Mouse (Mus musculus): ENCODE results near the gene Wdr62.
"Not testable (repeated sequence)": the region's sequence is repeated elsewhere in the genome, so short reads cannot be mapped to it uniquely, and the experiment has no call there.

The Wdr62 gene

GRCm38 (mm10) chr7:30265531-30265930 is 14.7 kb downstream of the Wdr62 start:
- in situ Hi-C loops (cut with MboI, MseI) = no loop called here

GRCm38 (mm10) chr7:30265041-30265440 is 15.2 kb downstream of the Wdr62 start:
- in situ Hi-C loops (cut with MboI, MseI) = no loop called here

GRCm38 (mm10) chr7:30251956-30252954 is 28.0 kb downstream of the Wdr62 start:
- in situ Hi-C loops (cut with MboI, MseI) = no loop called here

GRCm38 (mm10) chr7:30237374-30237773 is 42.8 kb downstream of the Wdr62 start:
- in situ Hi-C loops (cut with MboI, MseI) = not testable (repeated sequence)

- in situ Hi-C loops (cut with MboI, MseI) = no loop called here
Measured at GRCm38 (mm10) chr7:30235625-30236024, 44.6 kb downstream of the Wdr62 start, which contains the start of gene Ovol3. Ovol3 (minus strand) TSS chr7:30235725.

- in situ Hi-C loops (cut with MboI, MseI) = no loop called here
Measured at GRCm38 (mm10) chr7:30235091-30235490, 45.1 kb downstream of the Wdr62 start.

GRCm38 (mm10) chr7:30234276-30234858 is 45.9 kb downstream of the Wdr62 start:
- in situ Hi-C loops (cut with MboI, MseI) = no loop called here

- in situ Hi-C loops (cut with MboI, MseI) = no loop called here
Measured at GRCm38 (mm10) chr7:30233387-30233786, 46.8 kb downstream of the Wdr62 start.

GRCm38 (mm10) chr7:30232631-30233148 is 47.5 kb downstream of the Wdr62 start:
- in situ Hi-C loops (cut with MboI, MseI) = no loop called here

- in situ Hi-C loops (cut with MboI, MseI) = no loop called here
Measured at GRCm38 (mm10) chr7:30231669-30232454, 48.4 kb downstream of the Wdr62 start, which contains the start of the genes Polr2i and Tbcb. Polr2i (plus strand) TSS chr7:30231948. Tbcb (minus strand) TSS chr7:30232272.

GRCm38 (mm10) chr7:30231328-30231668 is 48.9 kb downstream of the Wdr62 start:
- in situ Hi-C loops (cut with MboI, MseI) = no loop called here

- in situ Hi-C loops (cut with MboI, MseI) = no loop called here
Measured at GRCm38 (mm10) chr7:30224206-30224605, 56.0 kb downstream of the Wdr62 start.

- in situ Hi-C loops (cut with MboI, MseI) = no loop called here
Measured at GRCm38 (mm10) chr7:30222205-30222604, 58.0 kb downstream of the Wdr62 start.

GRCm38 (mm10) chr7:30221433-30221832 is 58.8 kb downstream of the Wdr62 start:
- in situ Hi-C loops (cut with MboI, MseI) = no loop called here

GRCm38 (mm10) chr7:30220008-30220356 is 60.2 kb downstream of the Wdr62 start:
- in situ Hi-C loops (cut with MboI, MseI) = no loop called here

- in situ Hi-C loops (cut with MboI, MseI) = loop anchor here (5.0 kb wide), 1 partner anchor 37 kb away; the partner anchor contains the start of gene Cox7a1
Measured at GRCm38 (mm10) chr7:30219293-30220007, 60.8 kb downstream of the Wdr62 start.

GRCm38 (mm10) chr7:30217277-30217676 is 62.9 kb downstream of the Wdr62 start:
- in situ Hi-C loops (cut with MboI, MseI) = loop anchor here (5.0 kb wide), 1 partner anchor 35 kb away; the partner anchor contains the start of gene Cox7a1

GRCm38 (mm10) chr7:30216723-30217151 is 63.5 kb downstream of the Wdr62 start:
- in situ Hi-C loops (cut with MboI, MseI) = loop anchor here (5.0 kb wide), 1 partner anchor 34 kb away; the partner anchor contains the start of gene Cox7a1

GRCm38 (mm10) chr7:30215875-30216274 is 64.3 kb downstream of the Wdr62 start:
- in situ Hi-C loops (cut with MboI, MseI) = loop anchor here (5.0 kb wide), 1 partner anchor 34 kb away; the partner anchor contains the start of gene Cox7a1

- in situ Hi-C loops (cut with MboI, MseI) = no loop called here
Measured at GRCm38 (mm10) chr7:30213881-30214280, 66.3 kb downstream of the Wdr62 start.

GRCm38 (mm10) chr7:30211025-30211424 is 69.2 kb downstream of the Wdr62 start:
- in situ Hi-C loops (cut with MboI, MseI) = no loop called here

Data from T-helper 1 cell (primary cell).